Mouse (Mus musculus) heart, postnatal 25 days (tissue): Measurements from ENCODE around the gene Slc10a7. TPM values are rescaled to one million over a fixed set of nuclear protein-coding genes. Genes with fewer than 3 reads are reported as not detected.
"Not testable (repeated sequence)": the region's sequence is repeated elsewhere in the genome, so short reads cannot be mapped to it uniquely, and the experiment has no call there.

ENCODE experiments used
- DNase-seq: peaks from one replicate; pipeline ENCODE4 v3.0.0; 2022; ENCODE audit warnings: low spot score
- intact Hi-C: fragments of 180-260 bp; cut with DNase I; formaldehyde crosslinking; loops from one replicate; pipeline ENCODE4 v1.15.1; 2025
- total RNA-seq, 2 experiments: library from RNA; stranded (reverse); gene quantifications; 2 replicates each; pipeline ENCODE4 v1.2.3; 2021

Slc10a7 gene
- total RNA-seq, result 1 to 10 TPM; 4.4 to 5.7 TPM

DNA sequence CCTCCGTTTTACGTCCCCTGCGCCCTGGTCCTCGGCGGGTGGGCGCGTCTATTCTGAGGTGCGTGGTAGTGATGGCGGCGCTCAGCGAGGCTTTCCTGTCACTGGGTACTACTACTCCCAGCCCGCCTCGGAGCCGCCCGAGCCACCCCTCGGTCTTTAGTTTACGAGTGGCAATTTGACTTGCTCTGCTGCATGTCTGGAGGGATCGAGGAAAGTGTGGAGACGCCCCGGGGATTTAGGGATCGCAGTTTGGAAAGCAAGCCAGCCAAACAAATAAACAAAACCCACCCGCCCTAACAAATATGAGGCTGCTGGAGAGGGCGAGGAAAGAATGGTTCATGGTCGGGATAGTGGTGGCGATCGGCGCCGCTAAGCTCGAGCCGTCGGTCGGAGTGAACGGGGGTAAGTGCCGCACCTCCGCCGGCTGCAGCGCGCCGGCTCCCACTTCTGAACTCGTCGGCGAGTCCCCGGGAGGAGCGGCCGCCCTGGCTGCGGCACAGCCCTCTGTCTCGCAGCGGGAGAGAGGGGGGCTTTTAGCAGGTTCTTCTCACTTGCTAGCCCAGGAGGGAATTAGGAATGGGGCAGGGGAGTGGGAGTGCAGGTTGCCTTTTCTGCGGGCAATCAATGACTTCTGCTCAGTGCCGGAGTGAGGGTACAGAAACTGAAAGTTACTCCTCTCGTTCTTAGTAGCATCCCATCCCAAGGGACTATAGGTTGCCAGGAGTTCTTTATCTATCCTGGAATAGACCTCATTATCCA, at the start of gene Slc10a7:
Gene Slc10a7 (plus strand): TSS at position 74 of the 759 bp plus-strand sequence.
- intact Hi-C loops, result loop anchor here (2.0 to 5.0 kb wide), 3 partner anchors 118 to 311 kb away; partner anchors contain the start of gene Lsm6

GRCm38 (mm10) chr8:78463941-78464340, 45.2 kb upstream of the Slc10a7 start:
- intact Hi-C loops, result no loop called here
- no peak for DNase-seq

More for the DNA sequence above, at the start of gene Slc10a7:
- DNase-seq, result peak; percentile 60

GRCm38 (mm10) chr8:78467889-78468288, 41.3 kb upstream of the Slc10a7 start:
- intact Hi-C loops, result no loop called here
- DNase-seq, result no peak

DNA sequence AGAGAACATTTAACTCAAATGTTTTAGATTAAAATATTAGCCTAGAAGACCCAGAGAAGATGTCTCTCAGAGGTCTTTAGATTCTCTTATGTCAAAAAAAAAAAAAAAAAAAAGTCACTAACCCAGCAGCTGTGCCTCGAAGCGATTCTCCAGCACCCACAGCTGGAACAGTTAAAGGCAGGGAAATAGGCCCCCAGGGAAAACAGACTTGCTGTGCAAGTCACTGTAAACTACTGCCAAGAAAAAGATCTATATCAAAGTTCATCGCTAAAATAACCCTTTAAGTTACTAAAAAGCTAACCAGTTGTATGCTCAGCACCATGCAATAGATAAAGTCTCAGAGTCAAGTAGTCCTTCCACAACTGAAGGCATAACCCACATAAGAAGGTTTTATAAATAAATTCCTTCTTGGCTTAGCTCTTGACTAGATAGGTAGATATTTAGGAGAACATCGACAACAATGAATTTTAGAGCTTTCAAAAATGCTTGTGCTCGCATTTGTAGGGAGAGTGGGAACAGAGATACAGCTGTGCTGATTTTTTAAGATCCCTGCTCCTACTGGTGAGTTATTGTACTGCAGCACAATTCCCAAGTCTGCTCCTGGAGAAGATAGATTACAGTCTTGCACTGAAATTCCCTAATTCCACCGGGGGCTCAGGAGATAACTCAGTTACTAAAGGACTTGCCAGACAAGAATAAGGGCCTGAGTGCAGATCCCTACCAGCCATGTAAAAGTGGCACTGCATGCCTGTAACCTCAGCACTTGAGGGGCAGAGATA, 31.9 kb upstream of the Slc10a7 start:
- no peak for DNase-seq
- intact Hi-C loops, result no loop called here

GRCm38 (mm10) chr8:78489733-78490132, 19.4 kb upstream of the Slc10a7 start:
- no peak for DNase-seq
- intact Hi-C loops, result no loop called here

- DNase-seq, result no peak
- intact Hi-C loops, result no loop called here
These were observed 16.1 kb upstream of the Slc10a7 start for GRCm38 (mm10) chr8:78493031-78493430.

GRCm38 (mm10) chr8:78496273-78496672, 12.9 kb upstream of the Slc10a7 start:
- DNase-seq, intact Hi-C loops: not testable (repeated sequence)

DNA sequence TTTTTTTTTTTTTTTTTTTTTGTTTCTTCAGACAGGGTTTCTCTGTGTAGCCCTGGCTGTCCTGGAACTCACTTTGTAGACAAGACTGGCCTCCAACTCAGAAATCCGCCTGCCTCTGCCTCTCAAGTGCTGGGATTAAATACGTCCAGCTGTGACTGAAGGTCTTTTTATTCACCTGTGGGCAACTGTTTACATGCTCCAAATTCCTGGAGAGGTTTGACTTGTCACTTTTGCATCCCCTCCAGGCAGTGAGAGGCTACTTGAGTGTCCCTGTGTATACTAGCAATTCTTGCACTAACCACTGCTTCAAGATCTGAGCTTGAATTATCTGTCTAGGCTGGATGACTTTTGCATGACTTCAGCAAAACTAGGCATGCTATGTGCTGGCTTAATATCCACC, 6.4 kb upstream of the Slc10a7 start:
- intact Hi-C loops, result no loop called here

GRCm38 (mm10) chr8:78507979-78508718, 997 bp upstream of the Slc10a7 start:
- intact Hi-C loops, result loop anchor here (2.0 kb wide), 1 partner anchor 313 kb away; the partner anchor contains the start of gene Lsm6
- DNase-seq, result peak; percentile 23

More for the DNA sequence above, 6.4 kb upstream of the Slc10a7 start:
- no peak for DNase-seq

DNA sequence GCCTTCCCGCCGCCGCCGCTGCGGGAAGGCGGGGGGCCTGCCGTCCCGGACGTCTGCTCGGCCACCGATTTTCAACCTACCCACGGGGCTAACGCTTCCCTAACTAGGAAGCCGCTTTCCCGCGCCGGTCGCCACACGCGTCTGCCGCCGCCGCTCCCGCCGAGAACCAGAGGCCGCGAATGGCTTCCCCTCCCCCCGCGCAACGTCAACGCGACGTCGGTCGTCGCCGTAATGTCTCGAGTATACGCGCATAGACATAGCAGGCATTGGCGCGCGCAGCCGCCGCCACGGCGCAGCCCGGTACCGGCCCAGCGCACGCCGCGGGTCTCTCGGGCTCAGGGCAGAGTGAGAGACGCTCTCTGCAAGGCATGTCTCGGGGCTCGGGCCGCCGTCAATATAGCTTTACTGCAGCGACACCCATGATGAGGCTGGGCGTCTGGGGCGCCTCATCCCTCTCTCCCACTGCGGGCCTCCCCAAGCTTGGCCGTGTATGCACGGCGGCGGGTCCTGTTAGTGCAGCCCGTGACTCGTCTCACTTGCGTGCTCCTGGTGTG, 350 bp upstream of the Slc10a7 start, which contains the start of gene Rbmxl1:
Gene Rbmxl1 (minus strand): TSS at position 180 of the 554 bp plus-strand sequence.
- intact Hi-C loops, result loop anchor here (2.0 kb wide), 1 partner anchor 312 kb away; the partner anchor contains the start of gene Lsm6
- DNase-seq, result peak; percentile 67

DNA sequence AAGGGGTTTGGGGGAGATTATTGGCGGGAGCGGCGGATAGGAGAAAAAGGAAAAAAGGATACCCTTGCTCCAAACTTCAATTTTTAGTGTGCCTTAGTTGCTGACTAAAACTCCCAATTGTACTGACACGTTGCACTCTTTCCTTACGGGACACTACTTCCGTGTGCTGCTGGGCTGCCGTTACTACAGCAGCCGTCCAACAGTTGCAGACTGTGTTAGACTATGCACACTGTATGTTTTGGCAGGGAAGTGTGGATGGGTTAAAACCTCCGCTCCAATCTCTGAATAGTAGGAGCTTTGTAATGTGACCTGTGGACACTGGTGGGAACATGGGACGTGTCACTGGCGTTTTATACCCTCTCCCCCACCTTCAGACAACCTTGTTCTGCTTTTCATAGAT, 948 bp downstream of the Slc10a7 start:
- intact Hi-C loops, result loop anchor here (5.0 kb wide), 2 partner anchors 117 to 137 kb away; no protein-coding TSS in a partner anchor
- no peak for DNase-seq

DNA sequence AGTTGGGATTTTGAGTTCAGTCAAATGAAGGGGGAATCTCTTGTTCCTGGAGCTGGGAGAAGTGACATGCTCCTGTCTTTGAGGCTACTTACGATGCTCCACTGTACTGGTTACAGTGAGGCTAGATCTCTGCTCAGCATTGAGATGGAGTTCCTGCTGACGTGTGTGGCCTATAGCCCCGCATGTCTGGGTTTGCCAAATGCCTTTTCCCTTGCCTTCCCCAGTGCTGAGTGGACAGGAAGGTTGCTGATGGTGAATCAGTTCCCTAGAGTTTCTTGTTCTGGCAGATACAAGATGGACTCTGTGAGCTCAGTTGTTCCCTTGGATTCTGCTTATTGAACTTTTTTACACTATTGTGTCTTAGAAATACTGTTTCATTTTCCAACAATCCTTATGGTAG, 1.8 kb downstream of the Slc10a7 start:
- DNase-seq, result no peak
- intact Hi-C loops, result loop anchor here (5.0 kb wide), 2 partner anchors 116 to 136 kb away; no protein-coding TSS in a partner anchor

DNA sequence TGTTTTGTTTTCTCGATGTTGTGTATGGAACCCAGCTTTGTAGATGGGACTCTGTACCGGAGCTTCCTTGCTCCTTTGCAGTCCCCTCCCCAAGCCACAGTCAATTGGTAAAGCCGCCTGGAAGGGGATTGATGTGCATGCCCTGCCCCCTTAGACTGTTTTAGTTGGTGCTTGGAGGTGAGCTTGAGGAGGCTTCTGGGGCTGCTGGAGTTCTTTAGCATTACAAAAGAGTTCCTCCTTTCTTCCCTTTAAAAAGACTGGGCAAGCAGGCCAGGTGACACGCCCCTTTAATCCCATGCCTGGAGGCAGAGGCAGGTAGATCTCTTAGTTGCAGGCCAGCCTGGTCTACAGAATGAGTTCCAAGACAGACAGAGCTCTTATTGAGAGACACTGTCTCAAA, 4.0 kb downstream of the Slc10a7 start:
- no peak for DNase-seq
- intact Hi-C loops, result loop anchor here (5.0 kb wide), 2 partner anchors 114 to 134 kb away; no protein-coding TSS in a partner anchor

- intact Hi-C loops, result loop anchor here (5.0 kb wide), 2 partner anchors 113 to 133 kb away; no protein-coding TSS in a partner anchor
- DNase-seq, result no peak
These were observed 5.6 kb downstream of the Slc10a7 start for GRCm38 (mm10) chr8:78514706-78515105.

GRCm38 (mm10) chr8:78515132-78515531, 6.0 kb downstream of the Slc10a7 start:
- DNase-seq, result no peak
- intact Hi-C loops, result no loop called here

GRCm38 (mm10) chr8:78533981-78534380, 24.8 kb downstream of the Slc10a7 start:
- DNase-seq, result no peak
- intact Hi-C loops, result no loop called here

- no peak for DNase-seq
- intact Hi-C loops, result no loop called here
These were observed 27.6 kb downstream of the Slc10a7 start for GRCm38 (mm10) chr8:78536716-78537115.

DNA sequence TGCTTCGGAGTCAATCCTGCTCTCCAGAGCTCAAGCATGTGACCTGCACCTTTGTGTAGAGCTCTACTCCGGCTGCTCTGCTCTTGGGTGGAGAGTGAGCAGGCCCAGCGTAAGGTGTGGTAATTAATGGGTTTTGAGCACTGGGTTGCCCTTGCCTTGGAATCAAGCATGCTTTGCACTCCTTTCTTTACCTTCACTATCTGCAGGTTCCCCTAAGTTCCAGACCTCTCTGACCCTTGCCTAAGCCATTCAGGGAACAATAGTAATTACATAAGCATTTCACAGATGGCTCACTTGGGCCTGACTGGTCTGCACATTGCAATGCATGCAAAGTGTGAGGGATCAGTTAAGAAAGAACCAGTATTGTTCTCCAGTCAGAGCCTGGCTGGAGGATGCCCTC, 28.6 kb downstream of the Slc10a7 start:
- DNase-seq, result no peak
- intact Hi-C loops, result no loop called here

DNA sequence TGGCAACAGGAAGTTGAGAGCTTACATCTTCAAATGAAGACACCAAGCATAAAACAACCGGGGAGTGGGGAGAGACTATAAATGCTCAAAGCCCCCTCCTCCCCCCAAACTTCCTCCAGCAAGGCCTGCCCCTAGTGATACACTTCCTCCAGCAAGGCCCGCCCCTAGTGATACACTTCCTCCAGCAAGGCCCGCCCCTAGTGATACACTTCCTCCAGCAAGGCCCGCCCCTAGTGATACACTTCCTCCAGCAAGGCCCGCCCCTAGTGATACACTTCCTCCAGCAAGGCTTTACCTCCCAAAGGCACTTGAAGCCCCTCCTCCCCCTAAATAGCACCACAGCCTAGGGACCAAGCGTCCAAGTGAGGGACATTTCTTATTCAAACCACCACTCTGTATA, 33.5 kb downstream of the Slc10a7 start:
- intact Hi-C loops, DNase-seq: not testable (repeated sequence)
